Mouse (Mus musculus) frontal cortex, adult (tissue): Measurements from ENCODE around the gene Aurkb.

ENCODE experiments used
- ATAC-seq: cut with Nextera tagmentation; 2 replicates; pipeline ENCODE4 v1.9.2; 2017; ENCODE audit warnings: mild to moderate bottlenecking, moderate library complexity, mixed read lengths; ENCODE audit not compliant: low TSS enrichment

Aurkb gene

GRCm38 (mm10) chr11:69098039-69098761 lies 52.8 kb downstream of the Aurkb start:
- ATAC-seq = no peak

GRCm38 (mm10) chr11:69098762-69099091 lies 53.3 kb downstream of the Aurkb start:
- 0 out of 2 replicates have a peak, but pooled peaks have one; percentile 10 for ATAC-seq

GRCm38 (mm10) chr11:69099177-69099914 lies 53.9 kb downstream of the Aurkb start:
- no peak for ATAC-seq

GRCm38 (mm10) chr11:69099915-69100345 lies 54.5 kb downstream of the Aurkb start:
- ATAC-seq = peak; percentile 47

- no peak for ATAC-seq
Measured at GRCm38 (mm10) chr11:69100639-69101360, 55.4 kb downstream of the Aurkb start.
